7 mouse cellular contexts compared by ENCODE assay signal in genomic region chr7:100907231-100907630, GRCm38 (mm10). TPM values are rescaled to one million over a fixed set of nuclear protein-coding genes. Genes with fewer than 3 reads are reported as not detected.
DNase-seq lines count a peak whose midpoint lies in the region; ATAC-seq lines count a peak whose summit lies in the region.

No protein-coding gene starts in this region.

- no peak overlapping the region for H3K4me2 ChIP-seq in forebrain, embryonic 11.5 days (ENCODE audit: low read depth, low read length, severe bottlenecking)
- 0 out of 2 replicates have a peak overlapping the region, but pooled peaks have one; percentile 11 for H3K4me2 ChIP-seq in heart, embryonic 15.5 days
- H3K4me2 ChIP-seq in lung, embryonic 15.5 days, result peak overlapping the region; percentile 34; the same call in 1 of the 2 replicates

- H3K36me3 ChIP-seq in forebrain, embryonic 11.5 days (ENCODE audit: control insufficient read depth, insufficient read depth, low read length), result no peaks in the 10 kb centered on the region; the same call in 1 of the 2 replicates
- H3K36me3 ChIP-seq in heart, embryonic 15.5 days, result no peaks in the 10 kb centered on the region
- 0 out of 2 replicates have a peak, but pooled peaks cover 3% of the 10 kb centered on the region for H3K36me3 ChIP-seq in lung, embryonic 15.5 days

- no peak overlapping the region for H3K9ac ChIP-seq in forebrain, embryonic 11.5 days (ENCODE audit: low read length)
- no peak overlapping the region for H3K9ac ChIP-seq in heart, embryonic 15.5 days
- 0 out of 2 replicates have a peak overlapping the region, but pooled peaks have one; percentile 20 for H3K9ac ChIP-seq in lung, embryonic 15.5 days

- H3K4me3 ChIP-seq in forebrain, embryonic 11.5 days (ENCODE audit: low read depth, low read length), result no peak overlapping the region
- no peak overlapping the region for H3K4me3 ChIP-seq in heart, embryonic 15.5 days
- no peak overlapping the region for H3K4me3 ChIP-seq in lung, embryonic 15.5 days

- ATAC-seq in forebrain, embryonic 11.5 days (replicated peaks; ENCODE audit: low FRiP score), result no peak; the same call in 1 of the 2 replicates
- ATAC-seq in heart, embryonic 15.5 days (replicated peaks; ENCODE audit: insufficient number of reproducible peaks, insufficient read depth, low FRiP score, low read depth), result no peak
- ATAC-seq in lung, embryonic 15.5 days (ENCODE audit: borderline replicate concordance, extremely low read depth, low FRiP score, low TSS enrichment), result no peak

- peak; percentile 30 for DNase-seq in MEL-GATA-1-ER (ENCODE audit: extremely low read depth, low read depth)
- DNase-seq in c-Kit-positive CD71-positive TER-119-negative erythroid progenitor cells, embryonic 14.5 days (ENCODE audit: low read depth), result peak; percentile 50
- peak; percentile 87 for DNase-seq in forebrain, embryonic 11.5 days (ENCODE audit: low spot score)
- peak; percentile 36 for DNase-seq in large intestine, adult 2 months (ENCODE audit: low read depth, low spot score)
- peak; percentile 83 for DNase-seq in right cerebral cortex, postnatal 14 days

- WGBS in forebrain, embryonic 11.5 days, result 0% methylated on average over 1 of the region's 1 CpGs
- 0% methylated on average over 1 of the region's 1 CpGs for WGBS in heart, embryonic 15.5 days
- 0% methylated on average over 1 of the region's 1 CpGs for WGBS in large intestine, adult 2 months
- WGBS in lung, embryonic 15.5 days, result 0% methylated on average over 1 of the region's 1 CpGs

- H3K9me3 ChIP-seq in forebrain, embryonic 11.5 days (ENCODE audit: control insufficient read depth, low read length), result no peaks in the 10 kb centered on the region
- H3K9me3 ChIP-seq in heart, embryonic 15.5 days (replicated peaks), result no peaks in the 10 kb centered on the region
- H3K9me3 ChIP-seq in lung, embryonic 15.5 days, result no peaks in the 10 kb centered on the region

- H3K27ac ChIP-seq in forebrain, embryonic 11.5 days (ENCODE audit: low read depth, low read length), result no peak overlapping the region
- peak overlapping the region; percentile 68 for H3K27ac ChIP-seq in heart, embryonic 15.5 days
- H3K27ac ChIP-seq in lung, embryonic 15.5 days, result peak overlapping the region; percentile 90

- peaks cover 18% of the 10 kb centered on the region for H3K4me1 ChIP-seq in forebrain, embryonic 11.5 days (replicated peaks; ENCODE audit: control insufficient read depth, insufficient read depth, low read length)
- peaks cover 56% of the 10 kb centered on the region for H3K4me1 ChIP-seq in heart, embryonic 15.5 days (replicated peaks)
- peaks cover 82% of the 10 kb centered on the region for H3K4me1 ChIP-seq in lung, embryonic 15.5 days

- no peaks in the 10 kb centered on the region for H3K27me3 ChIP-seq in forebrain, embryonic 11.5 days (ENCODE audit: control insufficient read depth, insufficient read depth, low read length)
- no peaks in the 10 kb centered on the region for H3K27me3 ChIP-seq in heart, embryonic 15.5 days
- H3K27me3 ChIP-seq in lung, embryonic 15.5 days, result no peaks in the 10 kb centered on the region

RNA-seq across cellular contexts. Expression of gene Arhgef17, which starts 24.7 kb away (rescaled TPM):
- polyA plus RNA-seq in forebrain, embryonic 11.5 days (2014; fragmentation: Nextera tagmentation; extraction: Ambion mirVana), result 7.8 and 10.1 TPM in 2 replicates
- 4.1 and 6.6 TPM in 2 replicates for polyA plus RNA-seq in heart, embryonic 15.5 days (2015; fragmentation: Nextera tagmentation; extraction: Ambion mirVana)
- 5.0 and 6.5 TPM in 2 replicates for polyA plus RNA-seq in large intestine, adult 2 months (2012; rRNA removed)
- polyA plus RNA-seq in lung, embryonic 15.5 days (2015; fragmentation: Nextera tagmentation; extraction: Ambion mirVana), result 10.8 TPM in 2 replicates

RNA-seq across cellular contexts. Expression of gene Relt, which starts 44.0 kb away (rescaled TPM):
- 2.5 and 2.7 TPM in 2 replicates for polyA plus RNA-seq in forebrain, embryonic 11.5 days (2014; fragmentation: Nextera tagmentation; extraction: Ambion mirVana)
- polyA plus RNA-seq in heart, embryonic 15.5 days (2015; fragmentation: Nextera tagmentation; extraction: Ambion mirVana), result 2.5 and 4.9 TPM in 2 replicates
- 6.9 and 7.2 TPM in 2 replicates for polyA plus RNA-seq in large intestine, adult 2 months (2012; rRNA removed)
- polyA plus RNA-seq in lung, embryonic 15.5 days (2015; fragmentation: Nextera tagmentation; extraction: Ambion mirVana), result 3.6 and 4.6 TPM in 2 replicates

Comparison
In these comparisons a context has a peak if more than half of its experiments do, and no peak if none do; other contexts are left out.
1. DNase-seq: peak in every context shown above with its lines; median percentile 87 in forebrain, embryonic 11.5 days; 83 in right cerebral cortex, postnatal 14 days; 50 in c-Kit-positive CD71-positive TER-119-negative erythroid progenitor cells, embryonic 14.5 days; 36 in large intestine, adult 2 months; 30 in MEL-GATA-1-ER.